Mouse (Mus musculus): ENCODE measurements at regions not wholly inside any gene's neighbourhood (a gene's known extent, or its start where the extent isn't known, plus 50 kb on each side); places are given as distances from the start of the nearest gene placed in this dataset.

GRCm38 (mm10) chr16:30821911-30822578 is 222.5 kb downstream of the Fam43a start:
- no peak for ATAC-seq (replicated peaks; ENCODE audit: low FRiP score, low TSS enrichment, poor library complexity, severe bottlenecking)

- ATAC-seq (replicated peaks; ENCODE audit: low FRiP score, low TSS enrichment, poor library complexity, severe bottlenecking), result no peak
Observed at GRCm38 (mm10) chr16:30826128-30826527, 226.6 kb downstream of the Fam43a start.

GRCm38 (mm10) chr16:30827901-30828608 is 228.5 kb downstream of the Fam43a start:
- ATAC-seq (replicated peaks; ENCODE audit: low FRiP score, low TSS enrichment, poor library complexity, severe bottlenecking), result no peak

- ATAC-seq (replicated peaks; ENCODE audit: low FRiP score, low TSS enrichment, poor library complexity, severe bottlenecking), result no peak
Observed at GRCm38 (mm10) chr16:30834561-30834960, 235.0 kb downstream of the Fam43a start.

- ATAC-seq (replicated peaks; ENCODE audit: low FRiP score, low TSS enrichment, poor library complexity, severe bottlenecking), result no peak
Observed at GRCm38 (mm10) chr16:30835678-30836077, 236.2 kb downstream of the Fam43a start.

GRCm38 (mm10) chr16:30842831-30843230 is 238.4 kb downstream of the Xxylt1 start:
- no peak for ATAC-seq (replicated peaks; ENCODE audit: low FRiP score, low TSS enrichment, poor library complexity, severe bottlenecking)

- no peak for ATAC-seq (replicated peaks; ENCODE audit: low FRiP score, low TSS enrichment, poor library complexity, severe bottlenecking)
Observed at GRCm38 (mm10) chr16:30852595-30852994, 228.6 kb downstream of the Xxylt1 start.

- ATAC-seq (replicated peaks; ENCODE audit: low FRiP score, low TSS enrichment, poor library complexity, severe bottlenecking), result no peak
Observed at GRCm38 (mm10) chr16:30854716-30855115, 226.5 kb downstream of the Xxylt1 start.

GRCm38 (mm10) chr16:30857656-30858055 is 223.6 kb downstream of the Xxylt1 start:
- ATAC-seq (replicated peaks; ENCODE audit: low FRiP score, low TSS enrichment, poor library complexity, severe bottlenecking), result no peak

GRCm38 (mm10) chr16:30869136-30869909 is 211.9 kb downstream of the Xxylt1 start:
- ATAC-seq (replicated peaks; ENCODE audit: low FRiP score, low TSS enrichment, poor library complexity, severe bottlenecking), result no peak

- no peak for ATAC-seq (replicated peaks; ENCODE audit: low FRiP score, low TSS enrichment, poor library complexity, severe bottlenecking)
Observed at GRCm38 (mm10) chr16:30870110-30870509, 211.1 kb downstream of the Xxylt1 start.

GRCm38 (mm10) chr16:30870676-30871075 is 210.6 kb downstream of the Xxylt1 start:
- no peak for ATAC-seq (replicated peaks; ENCODE audit: low FRiP score, low TSS enrichment, poor library complexity, severe bottlenecking)

GRCm38 (mm10) chr16:30872147-30872546 is 209.1 kb downstream of the Xxylt1 start:
- ATAC-seq (replicated peaks; ENCODE audit: low FRiP score, low TSS enrichment, poor library complexity, severe bottlenecking), result no peak

- no peak for ATAC-seq (replicated peaks; ENCODE audit: low FRiP score, low TSS enrichment, poor library complexity, severe bottlenecking)
Observed at GRCm38 (mm10) chr16:30873493-30874211, 207.6 kb downstream of the Xxylt1 start.

- no peak for ATAC-seq (replicated peaks; ENCODE audit: low FRiP score, low TSS enrichment, poor library complexity, severe bottlenecking)
Observed at GRCm38 (mm10) chr16:30875235-30875829, 205.9 kb downstream of the Xxylt1 start.

- ATAC-seq (replicated peaks; ENCODE audit: low FRiP score, low TSS enrichment, poor library complexity, severe bottlenecking), result no peak
Observed at GRCm38 (mm10) chr16:30878821-30879220, 202.4 kb downstream of the Xxylt1 start.

- ATAC-seq (replicated peaks; ENCODE audit: low FRiP score, low TSS enrichment, poor library complexity, severe bottlenecking), result no peak
Observed at GRCm38 (mm10) chr16:30879878-30880277, 201.4 kb downstream of the Xxylt1 start.

GRCm38 (mm10) chr16:30880682-30881081 is 200.6 kb downstream of the Xxylt1 start:
- no peak for ATAC-seq (replicated peaks; ENCODE audit: low FRiP score, low TSS enrichment, poor library complexity, severe bottlenecking)

- no peak for ATAC-seq (replicated peaks; ENCODE audit: low FRiP score, low TSS enrichment, poor library complexity, severe bottlenecking)
Observed at GRCm38 (mm10) chr16:30881186-30881585, 200.0 kb downstream of the Xxylt1 start.
